Mouse (Mus musculus) Muller cell, postnatal 12 days (primary cell): Measurements from ENCODE around the gene Gpr137c.
A peak's percentile ranks its signal among the peaks of the same experiment; 100 is the strongest.

ENCODE experiments used
- DNase-seq: peaks from one replicate; pipeline ENCODE4 v3.0.0-alpha.2; 2015; ENCODE audit errors: inconsistent ontology term

The Gpr137c gene

DNA sequence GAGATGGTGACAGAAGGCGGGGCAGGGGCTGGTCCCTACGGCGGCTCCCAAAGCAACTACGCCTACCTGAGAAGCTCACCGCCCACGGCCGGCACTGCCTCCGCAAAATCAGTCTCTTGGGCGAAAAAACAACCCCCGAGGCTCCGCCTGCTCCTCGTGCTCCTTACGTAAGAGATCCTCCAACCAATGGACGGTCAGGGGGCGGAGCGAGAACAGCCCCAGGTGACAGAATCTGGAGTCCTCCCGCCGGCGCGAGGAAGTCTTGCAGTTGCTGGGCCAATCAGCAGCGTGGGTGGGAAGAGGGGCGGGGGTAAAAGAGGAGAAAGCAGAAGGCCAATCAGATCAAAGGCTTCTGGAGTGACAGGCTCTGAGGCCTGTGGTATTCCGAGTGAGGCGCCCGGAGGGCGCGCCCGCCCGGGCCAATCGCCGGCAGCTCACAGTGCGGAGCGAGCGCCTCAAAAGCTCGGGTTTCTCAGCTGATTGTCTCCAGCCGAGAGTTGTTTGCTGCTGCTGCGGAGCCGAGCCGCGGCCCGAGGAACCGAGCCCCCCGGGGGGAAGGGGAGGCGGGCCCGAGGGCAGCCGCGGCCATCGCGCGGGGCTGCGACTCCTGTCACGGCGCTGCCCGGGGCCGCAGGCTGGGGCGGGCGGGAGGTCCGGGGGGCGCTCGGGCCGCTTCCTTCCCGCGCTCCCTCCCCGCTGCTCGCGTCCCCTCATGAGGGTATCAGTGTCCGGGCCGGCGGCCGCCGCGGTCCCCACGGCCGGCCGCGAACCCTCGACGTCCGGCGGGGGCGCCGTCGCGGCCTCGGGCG is at the start of gene Gpr137c:
Gene Gpr137c, plus strand, starts transcription at position 437 of the 809 bp plus-strand sequence.
- peak; percentile 100 for DNase-seq

DNA sequence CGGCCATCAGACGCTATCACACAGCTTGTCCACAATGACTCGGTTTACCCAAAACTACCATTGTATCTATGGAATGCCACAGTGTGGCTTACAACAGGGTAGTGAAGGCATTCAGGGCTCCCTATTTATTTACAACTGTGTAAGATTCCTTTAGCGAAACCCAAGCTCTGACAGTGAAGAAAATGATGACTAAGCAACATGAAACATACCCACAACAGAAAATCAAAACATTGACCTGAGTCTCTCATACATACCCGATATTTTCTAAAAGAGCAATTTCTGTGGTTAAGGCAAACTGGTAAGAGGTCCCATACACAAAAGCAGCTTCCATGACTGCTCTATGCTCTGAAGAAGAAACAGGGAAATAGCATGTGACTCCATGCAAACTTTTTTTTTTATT is 47.3 kb upstream of the Gpr137c start:
- DNase-seq, result no peak

DNA sequence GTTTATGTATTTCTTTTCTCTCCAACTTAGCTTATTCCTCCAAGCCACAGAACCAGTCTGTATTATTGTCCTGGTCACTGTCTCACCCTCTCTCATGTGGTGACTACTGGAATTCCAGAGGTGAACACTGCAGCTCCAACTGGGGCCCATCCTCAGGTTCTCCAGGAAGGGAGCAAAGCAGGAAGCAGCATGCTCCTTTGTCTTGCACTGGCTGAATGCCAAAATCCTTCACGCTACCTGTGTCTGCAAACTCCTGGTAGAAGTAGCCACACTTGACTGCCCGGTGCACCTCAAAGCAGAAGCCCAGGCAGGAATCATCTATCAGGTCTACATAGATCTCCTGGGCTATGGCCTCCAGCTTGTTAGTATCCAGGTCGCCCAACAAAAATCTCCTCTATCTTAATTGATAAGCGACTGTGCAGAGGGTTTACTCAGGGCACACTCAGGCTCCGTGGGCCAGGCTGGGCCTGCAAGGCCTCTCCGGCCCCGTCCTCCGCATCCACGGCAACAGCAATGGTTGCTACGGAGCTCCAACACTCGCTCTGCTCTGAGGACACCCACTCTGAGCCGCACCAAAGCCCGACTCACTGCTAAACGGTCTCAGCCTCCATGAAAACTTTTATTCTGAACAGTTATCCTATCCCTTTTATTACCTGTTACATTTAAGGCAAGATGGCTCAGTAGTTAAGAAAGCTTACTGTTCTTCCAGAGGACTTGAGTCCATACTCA is 44.3 kb upstream of the Gpr137c start:
- DNase-seq, result no peak

DNA sequence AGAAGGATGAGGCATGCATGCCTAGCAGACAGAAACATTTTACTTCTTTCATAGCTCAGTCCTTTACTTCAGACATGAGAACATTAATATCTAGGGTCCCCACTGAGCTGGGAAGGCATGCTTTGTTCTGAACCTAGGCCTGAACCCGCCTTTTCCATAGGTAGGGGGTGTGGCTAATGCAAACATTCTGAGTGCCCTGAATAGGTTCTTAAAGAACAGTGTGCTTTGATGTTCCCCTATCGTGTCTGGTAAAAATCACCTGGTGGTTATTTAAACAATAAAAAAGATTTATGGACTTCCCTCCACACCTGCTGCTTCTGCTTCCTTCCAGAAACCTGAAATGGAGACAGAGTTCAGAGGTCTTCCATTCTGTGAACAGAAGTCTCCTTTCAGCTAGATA is 40.3 kb upstream of the Gpr137c start:
- no peak for DNase-seq

DNA sequence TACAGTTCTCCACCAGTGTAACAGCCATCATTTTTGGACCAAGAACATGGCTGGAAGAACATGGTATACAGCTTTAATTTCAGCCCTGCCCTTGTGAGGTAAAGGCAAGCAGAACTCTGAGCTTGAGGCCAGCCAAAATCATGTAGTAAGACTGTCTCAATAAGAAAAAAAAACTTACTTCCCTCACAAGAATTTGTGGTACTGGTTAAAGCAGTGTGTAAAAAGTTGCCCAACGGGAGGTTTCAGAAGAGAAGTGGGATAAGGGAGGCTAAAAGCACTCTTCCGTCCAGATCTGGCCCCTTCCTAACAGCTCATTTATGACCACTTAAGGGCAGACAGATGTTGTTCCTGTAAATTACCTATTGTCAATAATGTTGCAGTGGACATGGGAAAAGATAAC is 39.9 kb upstream of the Gpr137c start:
- no peak for DNase-seq

DNA sequence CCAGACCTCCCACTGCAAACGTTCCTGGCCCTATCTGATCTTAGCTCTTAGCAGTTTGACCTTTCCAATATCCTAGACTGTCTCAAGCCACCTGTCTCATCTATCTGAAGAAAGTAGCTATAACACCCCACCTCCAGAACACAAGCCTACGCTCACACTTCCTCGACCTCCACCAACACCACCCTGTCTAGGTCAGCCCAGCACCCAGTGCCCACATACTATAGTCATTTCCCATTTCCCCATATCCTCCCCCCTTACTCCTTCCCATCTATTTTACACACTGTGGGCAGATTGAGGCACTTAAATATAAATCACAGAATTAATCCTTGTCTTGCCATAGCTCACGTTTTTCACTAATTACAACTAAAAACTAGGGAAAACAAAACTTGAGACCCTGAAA is 37.9 kb upstream of the Gpr137c start:
- no peak for DNase-seq

DNA sequence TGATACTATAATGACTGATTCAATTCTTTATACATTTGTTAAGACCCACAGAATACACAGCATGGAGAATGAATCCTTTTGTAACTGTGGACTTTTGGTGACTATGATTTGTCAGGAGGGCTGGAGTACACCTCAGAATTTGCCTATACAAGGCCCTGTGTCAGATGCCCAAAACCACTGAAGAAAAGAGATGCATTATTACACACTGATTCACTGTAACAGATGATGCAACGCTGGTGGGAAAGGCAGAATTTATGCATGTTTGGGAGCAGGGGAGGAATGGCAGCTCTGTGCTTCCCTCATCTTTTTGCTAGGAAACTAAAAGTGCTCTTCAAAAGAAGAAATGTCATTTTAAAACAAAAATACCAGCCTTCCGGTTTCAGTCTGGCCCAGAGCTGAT is 28.5 kb upstream of the Gpr137c start:
- DNase-seq, result peak; percentile 75

DNA sequence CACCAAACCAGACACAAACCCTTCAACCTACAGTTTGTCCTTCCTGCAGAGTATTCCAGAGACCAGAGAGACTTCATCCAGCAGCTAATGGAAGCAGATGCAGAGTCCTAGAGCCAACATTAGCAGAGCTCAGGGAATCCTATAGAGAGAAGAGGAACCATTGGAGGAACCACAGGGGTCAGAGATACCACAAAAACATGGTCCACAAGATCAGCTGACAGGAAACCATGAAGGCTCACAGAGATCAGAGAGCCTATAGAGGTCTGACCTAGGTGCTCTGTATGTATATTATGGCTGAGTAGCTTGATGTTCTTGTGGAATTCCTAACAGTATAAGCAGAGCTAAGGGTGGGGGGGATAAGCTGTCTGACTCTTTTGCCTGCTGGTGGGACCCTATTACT is 18.9 kb upstream of the Gpr137c start:
- DNase-seq, result no peak

DNA sequence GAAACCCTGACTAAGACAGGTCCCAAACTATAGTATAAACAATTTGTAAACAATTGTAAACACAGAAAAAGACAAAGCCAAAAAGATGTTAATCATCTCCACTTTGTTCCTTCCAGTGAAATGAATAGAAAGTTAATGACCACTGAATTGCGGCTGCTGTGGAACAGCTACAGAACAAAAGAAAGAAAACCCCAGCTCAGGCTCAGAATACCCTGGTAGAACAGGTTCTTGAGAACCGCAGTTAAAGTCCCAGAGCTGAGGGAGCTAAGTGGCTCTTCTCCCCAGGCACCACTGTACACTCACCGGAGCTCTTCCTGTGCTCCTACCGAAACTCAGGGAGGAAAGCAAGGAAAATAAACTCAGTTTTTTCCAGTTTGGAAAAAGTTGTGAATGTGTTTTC is 8.8 kb upstream of the Gpr137c start:
- no peak for DNase-seq

DNA sequence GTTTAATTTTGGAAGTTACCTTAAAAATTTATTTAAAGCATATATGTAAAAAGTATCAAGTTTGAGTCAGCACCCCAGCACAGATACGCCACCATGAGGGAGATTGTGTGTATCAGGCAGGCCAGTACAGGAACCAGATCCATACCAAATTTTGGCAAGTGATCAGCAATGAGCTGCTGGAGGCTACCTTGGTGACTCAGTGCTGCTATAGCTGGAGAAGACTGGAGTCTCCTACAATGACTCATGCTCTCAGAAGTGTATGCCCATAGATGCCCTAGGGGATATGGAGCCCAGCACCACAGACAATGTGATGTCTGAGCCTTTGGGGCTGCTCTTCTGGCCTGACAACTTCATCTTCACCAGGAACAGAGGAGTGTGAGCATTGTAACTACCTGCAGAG is 8.1 kb upstream of the Gpr137c start:
- DNase-seq, result peak; percentile 35

DNA sequence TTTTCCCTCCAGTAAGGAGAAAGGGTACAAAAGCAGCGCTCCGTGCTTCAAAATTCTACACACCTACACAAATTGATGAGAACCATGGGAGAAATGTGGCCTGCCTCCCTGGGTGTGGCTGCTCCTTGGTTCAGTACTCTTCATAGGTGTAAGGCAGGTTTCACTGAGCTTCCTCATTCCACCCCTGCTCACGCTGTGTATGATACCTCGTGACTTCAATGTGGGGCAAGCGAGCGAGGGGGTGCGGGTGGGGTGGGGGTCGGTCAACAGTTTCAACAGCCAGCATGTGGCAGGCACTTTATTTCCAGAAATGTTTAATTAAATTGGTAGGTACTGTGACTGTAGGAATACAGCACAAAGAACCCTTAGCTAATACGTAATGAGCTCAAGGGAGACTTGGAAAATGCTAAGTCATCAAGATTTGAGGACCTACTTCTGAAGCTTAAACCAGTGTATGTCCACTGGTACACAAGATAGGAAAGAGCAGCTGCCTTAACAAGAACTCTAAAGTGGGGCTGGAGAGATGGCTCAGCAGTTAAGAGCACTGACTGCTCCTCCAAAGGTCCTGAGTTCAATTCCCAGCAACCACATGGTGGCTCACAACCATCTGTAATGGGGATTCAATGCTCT is 2.7 kb upstream of the Gpr137c start:
- DNase-seq, result no peak

DNA sequence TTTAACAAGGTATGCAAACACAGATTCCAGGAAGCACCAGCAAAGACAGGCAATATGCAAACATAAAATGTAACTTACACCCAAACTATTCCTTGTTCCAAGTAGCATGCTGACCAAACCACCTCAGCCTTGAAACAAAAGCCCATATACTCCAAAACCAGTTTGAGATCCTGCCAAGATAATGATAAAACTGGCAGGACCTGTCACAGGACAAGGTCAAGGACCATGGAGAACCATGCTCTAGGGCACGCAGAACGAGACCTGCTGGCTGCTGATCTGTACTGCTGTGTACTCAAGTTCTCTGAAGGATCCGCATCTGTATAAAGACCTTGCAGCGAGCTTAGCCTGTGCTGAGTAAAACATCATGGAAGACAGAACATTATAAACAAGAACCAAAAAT is 1.8 kb upstream of the Gpr137c start:
- DNase-seq, result no peak

DNA sequence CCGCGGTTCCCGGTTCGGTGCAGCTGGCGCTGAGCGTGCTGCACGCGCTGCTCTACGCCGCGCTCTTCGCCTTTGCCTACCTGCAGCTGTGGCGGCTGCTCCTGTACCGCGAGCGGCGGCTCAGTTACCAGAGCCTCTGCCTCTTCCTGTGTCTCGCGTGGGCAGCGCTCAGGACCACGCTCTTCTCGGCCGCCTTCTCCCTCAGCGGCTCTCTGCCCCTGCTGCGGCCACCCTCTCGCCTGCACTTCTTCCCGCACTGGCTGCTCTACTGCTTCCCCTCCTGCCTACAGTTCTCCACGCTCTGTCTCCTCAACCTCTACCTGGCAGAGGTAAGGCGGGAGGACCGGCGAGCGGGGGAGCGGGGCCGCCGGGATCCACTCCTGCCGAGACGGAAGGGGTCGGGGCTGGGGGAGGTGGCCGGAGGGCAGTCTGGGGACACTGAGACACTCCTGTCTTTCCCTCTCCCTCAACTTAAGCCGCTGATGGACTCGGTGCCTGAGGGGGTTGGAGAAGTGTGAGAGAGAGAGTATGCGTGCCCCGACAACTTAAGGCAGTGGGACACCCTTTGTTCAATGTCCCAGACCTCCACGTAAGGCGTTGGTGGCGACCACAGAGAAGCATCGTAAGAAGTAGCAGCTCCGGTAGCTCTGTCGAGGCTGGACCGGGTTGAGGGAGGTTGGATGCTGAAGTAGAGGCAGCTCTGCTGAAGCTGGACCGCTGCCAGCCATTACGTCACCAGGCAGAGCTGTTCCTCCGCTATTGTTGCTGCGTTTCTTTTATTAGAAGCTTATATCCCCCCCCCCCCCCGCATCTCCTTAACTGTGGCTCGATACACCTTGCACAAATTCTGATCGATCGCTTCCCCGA is 806 bp downstream of the Gpr137c start, which contains the start of gene Txndc16:
Gene Txndc16, minus strand, starts transcription at position 239 of the 867 bp plus-strand sequence.
- DNase-seq, result peak; percentile 72

DNA sequence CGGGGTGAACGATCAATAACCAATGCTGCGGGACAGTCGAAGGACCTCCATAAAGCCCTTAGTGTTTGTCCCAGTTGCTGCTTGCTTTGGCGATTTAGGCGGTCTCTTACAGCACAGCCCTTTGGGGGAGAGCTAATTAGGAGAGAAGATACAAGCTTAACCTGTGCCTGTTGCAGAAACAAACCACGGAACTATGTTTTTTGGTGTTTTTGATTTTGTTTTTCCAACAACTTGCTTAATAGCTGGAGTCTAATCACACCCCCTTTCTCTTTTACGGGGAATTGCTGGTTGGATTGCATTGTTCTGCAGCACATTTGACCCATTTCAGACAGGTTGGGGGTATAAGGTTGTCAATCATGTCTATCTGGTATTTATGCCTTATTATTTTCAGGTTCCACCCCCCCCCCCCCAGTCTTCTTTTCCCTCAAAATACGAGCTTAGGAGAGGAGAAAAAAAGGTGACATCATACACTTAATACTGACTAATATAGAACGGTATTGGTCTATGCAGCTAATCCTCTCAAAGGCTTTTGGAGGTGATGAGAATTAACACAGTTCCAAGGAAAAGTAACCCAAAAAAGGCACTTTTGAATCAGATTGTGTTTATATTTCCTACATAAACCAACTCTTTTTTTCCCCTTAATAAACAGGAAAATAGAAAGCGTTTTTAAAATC is 1.6 kb downstream of the Gpr137c start:
- peak; percentile 65 for DNase-seq

DNA sequence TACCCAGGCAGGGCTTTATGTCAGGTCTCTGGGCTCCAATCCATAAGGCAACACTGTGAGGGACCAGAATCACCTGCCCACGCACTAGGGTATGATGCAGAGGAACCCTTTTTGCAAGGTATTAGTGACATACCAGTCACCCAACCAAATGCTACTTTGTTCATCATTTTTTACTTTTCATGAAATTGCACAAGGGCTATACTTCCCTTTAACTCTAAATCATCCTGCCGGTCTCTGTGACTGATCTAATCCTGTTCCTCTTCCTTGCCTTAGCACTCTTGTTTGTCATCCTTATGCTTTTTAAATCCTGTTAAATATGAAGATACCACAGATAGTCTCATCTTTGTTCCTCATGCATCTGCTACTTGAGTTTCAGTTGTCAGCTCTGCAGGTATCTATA is 19.5 kb downstream of the Gpr137c start:
- no peak for DNase-seq

DNA sequence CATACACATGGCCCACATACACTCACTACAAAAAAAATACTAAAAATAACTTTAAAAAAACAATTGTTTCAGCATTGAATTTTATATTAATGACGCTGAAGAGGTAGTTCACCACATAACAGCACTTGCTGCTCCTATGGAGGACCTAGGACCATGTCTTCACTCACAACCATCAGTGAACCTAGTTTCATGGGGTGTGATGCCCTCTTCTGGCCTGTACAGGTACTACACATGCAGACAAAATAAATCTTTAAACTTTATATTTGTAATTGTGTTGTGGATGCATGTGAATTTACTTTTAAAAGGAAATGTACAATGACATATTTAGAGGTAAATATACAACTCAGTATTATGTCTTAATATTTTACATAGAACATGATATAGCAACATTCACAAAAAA is 22.1 kb downstream of the Gpr137c start:
- DNase-seq, result no peak

DNA sequence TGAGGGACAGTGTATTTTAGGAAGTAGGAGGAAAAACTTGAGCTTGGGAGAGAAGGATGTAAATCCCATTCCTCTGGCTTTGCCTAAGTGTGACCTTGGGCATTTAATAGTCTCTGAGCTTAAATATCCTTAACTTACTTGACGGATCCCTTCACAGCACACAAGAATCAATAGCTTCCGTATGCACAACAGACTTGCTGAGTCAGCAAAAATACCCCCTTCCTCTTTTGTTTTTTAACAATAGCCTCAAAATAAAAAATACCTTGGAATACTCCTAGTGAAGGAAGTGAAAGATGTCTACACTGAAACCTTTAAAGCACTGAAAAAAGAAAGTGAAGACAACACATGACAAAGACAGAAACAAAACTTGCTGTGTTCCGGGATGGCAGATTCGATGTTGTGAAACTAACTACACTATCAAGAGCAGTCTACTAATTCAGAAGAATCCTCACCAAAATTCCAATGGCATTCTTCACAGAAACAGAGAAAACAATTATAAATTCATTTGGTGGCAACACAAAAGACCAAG is 32.1 kb downstream of the Gpr137c start:
- DNase-seq, result no peak

DNA sequence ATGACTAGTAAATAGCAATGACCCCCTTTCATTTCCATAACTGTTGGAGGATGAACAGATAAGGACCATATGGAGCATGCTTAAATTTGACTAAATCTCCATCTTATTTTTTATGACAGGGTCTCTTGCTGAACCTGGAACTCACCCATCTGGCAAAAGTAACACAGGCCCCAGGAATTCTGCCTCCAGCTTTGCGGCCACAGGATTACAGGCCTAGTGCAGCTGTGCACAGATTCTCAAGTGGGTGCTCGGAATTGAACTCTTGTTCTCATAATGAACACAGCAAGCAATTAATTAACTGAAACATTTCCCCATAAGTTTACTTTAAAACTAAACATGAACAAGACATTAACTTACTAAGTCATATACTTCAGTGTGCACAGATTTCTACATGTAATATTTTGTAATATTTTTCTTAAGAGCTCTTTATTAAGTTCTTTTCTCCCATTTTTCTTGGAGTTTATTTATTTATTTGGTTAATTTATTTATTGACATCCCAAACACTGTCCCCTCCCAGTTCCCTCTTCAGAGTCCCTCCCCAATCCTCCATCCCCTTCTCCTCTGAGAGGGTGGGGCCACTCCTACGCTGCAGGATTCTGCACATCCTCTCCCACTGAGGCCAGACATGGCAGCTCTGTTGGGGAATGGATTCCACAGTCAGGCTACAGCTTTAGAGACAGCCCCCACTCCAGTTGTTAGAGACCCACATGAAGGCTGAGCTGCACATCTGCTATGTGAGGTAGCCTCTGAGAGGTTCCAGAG is 44.5 kb downstream of the Gpr137c start:
- no peak for DNase-seq

DNA sequence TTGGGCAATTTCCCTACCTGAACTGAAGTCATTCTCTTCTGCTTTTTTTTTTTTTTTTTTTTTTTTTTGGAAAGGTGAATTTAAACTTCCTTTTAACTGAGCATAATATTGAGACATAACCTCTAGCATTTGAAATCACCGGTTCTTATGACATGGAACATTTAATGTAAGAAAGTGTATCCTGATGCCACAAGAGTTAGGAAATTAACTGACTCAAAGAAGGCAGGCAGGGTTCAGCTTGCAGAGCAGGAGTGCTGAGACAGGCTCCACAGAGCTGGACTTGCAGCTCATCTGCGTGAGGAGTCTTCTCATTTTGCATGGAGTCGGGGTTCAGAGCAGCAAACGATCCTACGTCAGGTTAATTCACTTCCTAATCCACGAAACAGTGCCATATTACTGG is 56.3 kb downstream of the Gpr137c start:
- DNase-seq, result no peak

DNA sequence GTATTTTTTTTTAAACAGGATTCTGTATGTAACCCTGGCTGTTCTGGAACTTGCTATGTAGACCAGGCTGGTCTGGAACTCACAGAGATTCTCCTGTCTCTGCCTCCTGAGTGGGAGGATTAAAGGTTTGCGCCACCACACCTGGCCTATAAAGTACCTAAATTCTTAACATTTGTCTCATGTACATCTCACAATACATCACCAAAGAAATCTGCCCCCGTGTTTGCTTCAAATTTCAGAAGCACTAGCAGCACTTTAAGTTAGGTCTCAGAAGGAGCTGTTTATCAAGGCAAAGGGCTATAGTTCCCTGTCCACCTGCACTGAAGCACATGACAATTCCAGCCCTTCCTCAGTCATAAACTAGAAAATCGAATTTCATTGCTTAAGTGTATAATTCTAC is 62.5 kb downstream of the Gpr137c start:
- no peak for DNase-seq
